Mouse (Mus musculus): ENCODE measurements around the gene Tmprss11b. TPM values are rescaled to one million over a fixed set of nuclear protein-coding genes. Genes with fewer than 3 reads are reported as not detected.

The Tmprss11b gene
- polyA plus RNA-seq, 1 experiment from 2014 or later, result not detected

DNA sequence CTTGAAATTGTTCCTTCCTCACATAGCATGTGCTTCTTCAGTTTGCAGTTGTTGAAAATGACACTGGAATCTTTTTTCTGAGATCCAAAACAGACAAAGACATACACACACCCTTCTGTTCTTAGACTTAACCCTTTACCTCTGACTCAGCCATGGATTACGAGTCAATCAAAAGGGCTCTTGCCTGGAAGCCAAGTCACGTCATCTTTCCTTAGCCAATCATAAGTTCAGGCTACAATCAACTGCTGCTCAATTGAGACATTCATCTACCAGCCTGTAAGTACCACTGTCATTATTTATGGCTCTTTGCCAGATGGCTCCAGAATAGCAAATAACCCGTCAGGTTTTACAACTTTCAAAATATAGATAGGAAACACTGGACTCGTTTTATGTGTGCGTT lies 43.8 kb downstream of the Tmprss11b start, which contains the start of gene Tmprss11f:
Gene Tmprss11f (minus strand): TSS at position 101 of the 400 bp plus-strand sequence.
- TF ChIP-seq CTCF (IDR thresholded peaks at IDR 0.05; ENCODE audit: low read depth), result no peak

DNA sequence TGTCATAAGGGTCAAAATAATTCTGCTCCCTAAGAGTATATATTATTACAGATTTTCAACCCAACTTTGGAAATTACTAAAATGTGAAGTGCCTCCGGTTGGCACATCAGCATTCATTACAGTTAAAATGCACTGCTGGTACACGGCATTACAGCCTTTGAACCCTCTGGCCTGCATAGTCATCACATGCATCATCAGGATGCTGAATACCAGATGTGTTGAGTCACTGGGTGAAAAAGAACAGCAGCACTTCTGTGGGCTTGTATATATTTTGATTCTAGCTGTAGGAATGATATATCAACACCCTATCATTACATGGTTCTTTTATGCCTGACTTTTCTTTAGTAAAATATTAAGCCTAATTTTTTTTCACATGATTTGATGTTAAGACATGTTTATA lies 45.5 kb downstream of the Tmprss11b start:
- Histone ChIP-seq H3K9me3 (ENCODE audit: low read depth, low read length) (no peaks in the 10 kb centered on the region), H3K4me3 (ENCODE audit: low read depth, low read length) (no peak overlapping the region), H3K36me3 (ENCODE audit: insufficient read depth) (no peaks in the 10 kb centered on the region), H3K4me2 (no peak overlapping the region), H3K4me1 (ENCODE audit: insufficient read depth) (no peaks in the 10 kb centered on the region), H3K27me3 (ENCODE audit: insufficient read depth, low read length) (no peaks in the 10 kb centered on the region), H3K9ac (no peak overlapping the region), H3K27ac (ENCODE audit: low read depth) (no peak overlapping the region)
- TF ChIP-seq CTCF (IDR thresholded peaks at IDR 0.05; ENCODE audit: low read depth), result no peak
- no peak for DNase-seq
- no peak for ATAC-seq (ENCODE audit: insufficient read depth)
- 55% methylated on average over 2 of the region's 2 CpGs for WGBS

More for the DNA sequence above, 43.8 kb downstream of the Tmprss11b start, which contains the start of gene Tmprss11f:
- WGBS, result 59% methylated on average over 5 of the region's 5 CpGs
- no peak for DNase-seq
- ATAC-seq (ENCODE audit: insufficient read depth), result no peak
- no peak within 1 kb of the TSS for H3K9ac ChIP-seq
- H3K36me3 ChIP-seq (ENCODE audit: insufficient read depth), result no peaks in the 10 kb centered on the region
- no peaks in the 10 kb centered on the region for H3K4me1 ChIP-seq (ENCODE audit: insufficient read depth)
- no peaks in the 10 kb centered on the region for H3K9me3 ChIP-seq (ENCODE audit: low read depth, low read length)
- H3K27me3 ChIP-seq (ENCODE audit: insufficient read depth, low read length), result no peaks in the 10 kb centered on the region
- H3K4me3 ChIP-seq (ENCODE audit: low read depth, low read length), result no peak within 1 kb of the TSS
- H3K4me2 ChIP-seq, result no peak within 1 kb of the TSS
- H3K27ac ChIP-seq (ENCODE audit: low read depth), result no peak within 1 kb of the TSS

DNA sequence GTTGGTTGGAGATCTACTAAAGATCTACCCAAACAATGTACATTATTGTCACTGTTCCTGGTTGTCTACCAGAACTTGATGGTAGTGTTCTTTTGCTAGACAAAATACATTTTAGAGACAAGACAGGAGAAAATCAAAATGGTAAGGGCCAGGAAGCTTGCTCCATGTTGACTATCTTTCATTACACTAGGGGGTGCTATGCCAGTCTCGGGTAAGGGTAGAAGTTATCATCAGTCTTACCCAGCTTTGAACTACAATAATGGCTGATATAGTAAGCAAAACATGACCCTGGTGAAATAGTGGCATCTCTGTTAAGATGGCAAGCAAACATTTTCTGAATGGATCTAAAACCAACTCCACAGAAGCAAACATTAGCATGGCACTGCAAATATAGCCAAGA lies 54.4 kb downstream of the Tmprss11b start:
- ATAC-seq (ENCODE audit: insufficient read depth), result no peak

More for the DNA sequence above, 54.4 kb downstream of the Tmprss11b start:
- Histone ChIP-seq H3K4me3 (ENCODE audit: low read depth, low read length) (no peak overlapping the region), H3K9me3 (ENCODE audit: low read depth, low read length) (no peaks in the 10 kb centered on the region), H3K27me3 (ENCODE audit: insufficient read depth, low read length) (no peaks in the 10 kb centered on the region), H3K27ac (ENCODE audit: low read depth) (no peak overlapping the region), H3K9ac (no peak overlapping the region), H3K4me1 (ENCODE audit: insufficient read depth) (no peaks in the 10 kb centered on the region), H3K36me3 (ENCODE audit: insufficient read depth) (no peaks in the 10 kb centered on the region), H3K4me2 (no peak overlapping the region)
- DNase-seq, result no peak
- WGBS, result 69% methylated on average over 1 of the region's 1 CpGs
- no peak for TF ChIP-seq CTCF (IDR thresholded peaks at IDR 0.05; ENCODE audit: low read depth)

Other genes with a start within 250 kb of the Tmprss11b start
- gene Tmprss11a, start 207.4 kb downstream of the Tmprss11b start, polyA plus RNA-seq (2014; fragmentation: Nextera tagmentation; extraction: Ambion mirVana), result 0.07 and 0.11 TPM in 2 replicates
- not detected in 2 replicates for gene Tmprss11g, start 157.8 kb downstream of the Tmprss11b start, polyA plus RNA-seq (2014; fragmentation: Nextera tagmentation; extraction: Ambion mirVana)
- gene Tmprss11f, start 43.9 kb downstream of the Tmprss11b start, polyA plus RNA-seq (2014; fragmentation: Nextera tagmentation; extraction: Ambion mirVana), result not detected in 2 replicates
- gene Tmprss11e, start 69.5 kb upstream of the Tmprss11b start, polyA plus RNA-seq (2014; fragmentation: Nextera tagmentation; extraction: Ambion mirVana), result not detected in 2 replicates
- 45.1 and 46.1 TPM in 2 replicates for gene Ythdc1, start 127.9 kb upstream of the Tmprss11b start, polyA plus RNA-seq (2014; fragmentation: Nextera tagmentation; extraction: Ambion mirVana)
- not detected in 2 replicates for gene Ugt2b34, start 230.6 kb upstream of the Tmprss11b start, polyA plus RNA-seq (2014; fragmentation: Nextera tagmentation; extraction: Ambion mirVana)